Mouse (Mus musculus): ENCODE measurements at regions not wholly inside any gene's neighbourhood (a gene's known extent, or its start where the extent isn't known, plus 50 kb on each side); places are given as distances from the start of the nearest gene placed in this dataset.

DNA sequence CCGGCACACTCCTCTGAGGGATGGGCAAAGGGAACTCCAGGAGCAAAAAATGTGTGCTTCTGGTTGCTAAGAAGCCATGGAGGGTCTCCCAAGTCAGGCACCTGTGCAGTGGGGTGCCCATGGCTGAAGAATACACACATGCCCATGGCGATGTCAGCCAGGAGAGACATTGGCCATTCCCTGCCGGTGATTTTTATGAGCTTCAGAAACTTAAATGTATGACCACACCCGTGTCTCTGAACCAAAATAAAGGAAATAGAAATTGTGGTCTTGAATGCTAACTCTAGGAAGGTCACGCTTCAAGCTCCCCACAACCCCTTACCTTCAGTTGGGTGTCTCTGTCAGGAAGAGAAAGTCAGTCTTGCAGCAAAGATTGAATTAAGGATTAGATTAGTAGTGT, 56.0 kb upstream of the Map1b start:
- DNase-seq, result no peak
